Mouse (Mus musculus): Measurements from ENCODE around the gene Dusp1.

The Dusp1 gene

DNA sequence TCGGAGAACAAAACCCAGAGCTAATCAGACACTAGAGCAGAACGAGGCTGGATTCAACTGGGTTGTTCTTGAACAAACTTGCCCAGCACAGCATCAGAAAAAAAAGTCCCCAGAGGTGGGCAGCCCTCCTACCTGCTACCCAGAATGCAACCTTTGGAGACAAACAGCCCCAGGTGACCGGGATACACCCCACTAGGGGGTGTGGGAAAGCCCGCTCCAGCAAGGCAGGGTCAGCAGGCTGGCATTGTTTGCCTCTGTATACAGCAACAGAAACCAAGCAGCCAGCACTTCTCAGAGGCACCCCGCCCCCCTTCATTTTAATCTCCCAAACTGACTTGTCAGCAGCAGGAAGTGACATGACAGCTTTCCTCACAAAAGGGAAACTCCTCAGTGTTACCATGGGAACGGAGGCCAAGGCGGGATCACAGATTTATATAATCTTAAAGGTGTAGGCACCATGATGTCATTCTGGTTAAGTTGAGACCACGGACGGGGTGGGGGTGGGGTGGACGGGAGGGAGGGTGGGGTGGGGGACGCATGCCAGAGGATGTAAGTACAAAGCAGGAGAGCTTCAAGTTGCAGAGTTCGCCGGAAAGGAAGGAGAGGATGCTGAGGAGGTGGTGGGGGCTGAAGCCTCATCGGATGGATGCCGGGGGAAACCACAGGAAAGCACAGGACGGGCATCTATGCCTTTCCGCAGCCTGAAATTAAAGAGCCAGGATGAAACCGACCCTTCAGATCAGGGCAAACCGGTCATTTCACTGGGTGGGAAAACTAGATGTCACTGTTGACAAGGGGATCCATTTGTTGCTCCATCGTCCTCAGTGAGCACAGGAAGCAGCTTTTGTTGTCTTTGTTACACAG, 58.9 kb downstream of the Dusp1 start:
- DNase-seq (ENCODE audit: low read depth, low spot score) = peak; percentile 76

DNA sequence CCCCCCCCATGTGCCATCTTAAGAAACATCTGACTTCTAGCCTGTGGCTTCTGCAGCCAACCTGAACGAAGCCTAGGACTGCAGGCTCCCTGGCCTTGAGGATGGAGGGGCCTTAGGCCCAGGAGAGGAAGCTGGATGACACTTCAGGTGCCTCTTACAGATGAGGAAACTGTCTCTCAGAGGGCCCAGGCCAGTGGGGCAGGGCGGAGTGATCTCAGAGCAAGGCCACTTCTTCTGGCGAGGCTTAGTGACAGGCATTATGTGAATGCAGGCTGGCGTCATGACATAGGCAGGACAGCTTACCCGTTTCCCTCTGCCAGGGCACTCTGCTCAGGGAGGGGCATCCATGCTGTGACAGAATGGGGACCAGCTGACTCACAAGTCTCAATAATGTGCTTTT, 60.1 kb downstream of the Dusp1 start:
- no peak for DNase-seq (ENCODE audit: low read depth, low spot score)

DNA sequence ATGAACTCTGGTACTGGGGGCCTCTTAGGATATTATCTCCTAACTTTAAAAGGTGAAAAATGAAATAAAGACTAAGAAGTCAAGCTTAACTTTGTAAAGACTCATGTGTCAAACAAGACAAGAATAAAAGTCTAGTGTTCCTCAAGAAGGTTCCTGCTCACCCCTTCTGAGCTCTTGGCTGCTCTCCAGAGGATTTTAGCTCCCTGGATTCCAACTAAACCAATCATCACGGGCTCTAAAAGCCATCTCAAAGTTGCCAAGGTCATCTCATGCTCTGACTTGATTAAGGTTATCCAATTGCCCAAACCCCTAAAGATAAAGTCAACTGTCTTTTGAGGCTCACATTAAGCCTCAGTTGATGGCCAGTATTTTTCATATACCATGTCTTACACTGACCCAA, 63.3 kb downstream of the Dusp1 start:
- DNase-seq (ENCODE audit: low read depth, low spot score) = no peak

DNA sequence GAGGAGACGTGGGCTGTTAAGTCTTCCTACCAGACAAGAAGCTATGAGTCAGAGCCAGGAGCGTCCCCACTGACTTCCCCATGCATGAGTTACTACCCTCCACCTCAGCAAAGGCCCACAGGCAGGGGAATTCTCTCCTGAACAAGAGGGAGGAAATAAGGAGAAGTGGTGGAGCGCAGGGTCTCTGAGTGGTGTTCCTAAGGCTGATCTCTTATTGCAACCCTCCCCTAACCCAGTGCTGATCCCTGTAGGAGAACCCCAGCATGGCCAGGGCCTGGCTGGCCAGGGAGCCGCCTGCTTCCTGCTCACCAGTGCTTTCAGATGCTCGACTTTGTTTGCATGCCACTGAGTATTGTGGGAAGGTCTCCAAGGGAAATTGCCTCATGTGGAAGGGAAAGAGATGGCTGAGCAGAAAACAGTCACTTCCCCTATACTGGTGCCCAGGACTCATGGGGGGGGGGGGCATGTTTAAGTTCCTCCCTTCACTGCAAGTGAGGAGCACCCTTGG, 64.5 kb downstream of the Dusp1 start:
- no peak for DNase-seq (ENCODE audit: low read depth, low spot score)

DNA sequence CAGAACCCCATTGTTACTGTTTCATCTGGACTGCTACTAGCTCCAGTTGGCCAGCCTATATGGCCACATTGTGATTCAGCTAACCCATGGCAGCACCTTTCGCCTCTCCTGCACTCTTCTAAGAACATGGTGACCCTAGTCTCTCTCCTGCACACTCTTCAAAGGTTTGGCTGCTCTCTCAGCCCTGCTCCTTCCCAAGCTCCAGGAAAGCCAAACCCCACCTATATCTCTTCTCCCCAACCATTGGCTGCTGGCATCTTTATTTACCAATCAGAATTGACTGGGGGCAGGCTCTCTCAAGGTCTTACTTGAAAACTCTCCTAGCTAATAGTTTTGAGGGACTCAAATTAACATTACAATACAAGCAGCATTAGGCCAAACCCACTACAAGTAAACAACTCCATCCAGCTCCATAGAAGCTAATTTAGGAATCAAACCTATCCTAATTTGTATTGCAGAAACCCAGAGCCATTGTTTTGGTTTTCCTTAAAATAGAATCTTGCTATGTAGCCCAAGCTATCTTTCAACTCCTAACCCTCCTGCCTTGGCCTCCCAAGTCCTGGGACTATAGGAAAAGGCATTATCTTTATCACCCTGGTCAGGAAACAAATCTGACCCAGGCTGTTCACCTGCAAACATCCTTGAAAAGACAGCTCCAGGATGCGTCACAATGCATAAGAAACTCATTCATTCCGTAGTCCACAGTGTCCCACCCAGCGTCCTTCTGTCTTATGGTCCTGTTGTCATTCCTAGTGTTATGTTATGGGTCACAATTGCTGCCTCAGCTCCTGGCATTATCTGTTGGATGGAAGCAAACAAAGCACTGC, 67.1 kb downstream of the Dusp1 start:
- no peak for DNase-seq (ENCODE audit: low read depth, low spot score)

DNA sequence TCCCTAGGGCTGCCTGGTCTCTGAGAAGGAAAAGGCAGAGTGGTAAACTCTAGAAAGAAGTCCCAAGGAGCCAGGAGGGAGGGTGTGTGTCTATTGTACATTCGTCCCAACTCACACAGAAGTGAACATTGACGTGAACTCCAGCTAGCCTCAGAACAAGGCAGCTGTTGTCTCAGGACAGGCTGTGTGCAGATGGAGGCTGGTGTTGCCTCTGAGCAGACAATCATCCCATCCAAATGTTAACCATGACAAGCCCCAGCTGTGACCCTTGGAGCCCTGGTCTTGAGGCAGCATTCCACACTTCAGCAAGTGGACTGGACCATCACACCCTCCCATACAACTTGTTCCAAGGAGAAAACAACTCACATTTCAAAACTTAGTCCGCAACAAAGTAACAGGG, 69.7 kb downstream of the Dusp1 start:
- no peak for DNase-seq (ENCODE audit: low read depth, low spot score)

DNA sequence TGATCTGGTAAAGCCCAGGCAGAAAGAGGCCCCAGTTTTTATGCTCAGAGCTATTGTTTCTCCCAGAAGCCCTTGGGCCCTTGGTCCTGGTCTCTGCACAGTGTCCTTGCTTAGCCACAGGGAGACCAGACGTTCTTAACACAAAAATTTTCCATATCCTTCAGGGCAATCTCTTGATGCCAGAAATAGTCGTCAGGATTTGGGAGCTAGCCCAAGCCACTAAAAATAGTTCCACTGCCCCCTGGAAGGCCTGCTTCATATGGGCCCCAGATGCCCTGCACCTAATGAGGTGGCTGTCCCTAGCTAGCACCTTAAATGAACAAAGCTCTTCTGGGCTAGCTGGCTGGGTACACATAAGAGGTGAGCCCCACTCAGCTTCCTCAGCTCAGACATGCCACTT, 71.0 kb downstream of the Dusp1 start:
- DNase-seq (ENCODE audit: low read depth, low spot score) = no peak

DNA sequence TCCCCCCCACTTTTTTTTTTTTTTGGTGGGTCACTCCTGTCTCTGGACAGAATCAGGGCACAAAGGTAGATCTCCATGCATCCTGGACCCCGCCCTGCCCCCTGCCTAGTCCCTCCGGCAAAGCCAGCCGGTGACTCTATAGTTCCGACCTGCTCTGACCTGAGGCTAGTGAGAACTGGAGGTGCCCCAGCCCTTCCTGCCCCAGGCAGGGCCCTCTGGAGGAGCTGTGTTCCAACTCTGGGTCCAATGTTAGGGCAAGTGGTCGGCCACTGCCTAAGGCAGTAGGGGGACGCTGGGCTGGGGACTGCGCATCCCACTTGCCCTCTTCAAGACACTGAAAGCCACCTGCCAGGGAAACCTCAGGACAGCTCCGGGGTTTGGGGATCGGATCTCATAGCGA, 71.9 kb downstream of the Dusp1 start:
- DNase-seq (ENCODE audit: low read depth, low spot score) = no peak

DNA sequence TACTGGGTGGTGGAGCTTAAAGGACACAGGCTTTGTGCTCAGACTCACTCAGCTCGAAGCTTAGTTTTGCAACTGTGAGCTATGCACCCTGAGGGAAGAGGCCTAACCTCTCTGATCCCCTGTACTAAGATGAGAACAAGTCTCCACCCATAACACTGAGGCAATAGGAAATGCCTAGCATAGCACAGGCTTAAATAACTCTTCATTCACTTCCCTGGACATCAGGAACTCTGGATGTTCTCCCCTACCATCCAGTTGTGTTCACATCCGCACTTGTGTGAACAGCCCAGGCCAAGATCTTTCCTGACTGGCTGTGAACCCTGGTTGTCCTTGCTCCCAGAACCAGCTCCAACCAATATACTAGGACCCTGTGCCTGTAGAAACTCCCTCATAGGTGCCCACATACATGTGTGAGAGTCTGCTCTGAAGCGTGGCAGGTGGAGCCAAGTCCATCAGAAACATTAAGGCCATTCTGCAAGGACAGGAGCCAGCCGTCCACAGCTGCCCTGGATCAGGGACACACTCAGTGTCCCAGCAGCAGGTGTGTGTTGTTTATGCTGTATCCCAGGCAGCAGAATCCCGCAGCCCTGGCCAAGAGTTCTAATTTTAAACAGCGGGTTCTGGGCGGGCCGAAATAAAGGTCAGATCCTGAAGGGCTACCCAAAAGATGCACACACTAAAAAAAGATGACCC, 73.1 kb downstream of the Dusp1 start:
- DNase-seq (ENCODE audit: low read depth, low spot score) = no peak

DNA sequence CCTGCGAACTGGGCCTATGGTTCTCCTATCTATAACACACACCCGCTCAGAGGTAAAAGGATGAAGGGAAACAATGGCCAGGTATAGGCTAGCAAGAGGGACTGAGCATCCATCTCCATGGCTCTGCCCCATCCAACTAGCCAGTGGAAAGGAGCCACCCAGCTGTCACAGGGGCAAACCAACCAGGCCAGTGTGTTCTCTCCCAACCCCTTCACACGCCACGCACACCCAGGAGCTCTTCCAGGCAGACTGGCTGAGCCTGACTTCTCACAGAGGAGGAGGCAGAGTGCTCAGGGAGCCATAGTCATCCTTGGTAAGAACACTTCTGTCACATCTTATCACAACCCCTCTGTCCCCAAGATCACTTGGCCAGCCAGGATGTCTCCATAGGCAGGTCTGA, 74.0 kb downstream of the Dusp1 start:
- no peak for DNase-seq (ENCODE audit: low read depth, low spot score)

DNA sequence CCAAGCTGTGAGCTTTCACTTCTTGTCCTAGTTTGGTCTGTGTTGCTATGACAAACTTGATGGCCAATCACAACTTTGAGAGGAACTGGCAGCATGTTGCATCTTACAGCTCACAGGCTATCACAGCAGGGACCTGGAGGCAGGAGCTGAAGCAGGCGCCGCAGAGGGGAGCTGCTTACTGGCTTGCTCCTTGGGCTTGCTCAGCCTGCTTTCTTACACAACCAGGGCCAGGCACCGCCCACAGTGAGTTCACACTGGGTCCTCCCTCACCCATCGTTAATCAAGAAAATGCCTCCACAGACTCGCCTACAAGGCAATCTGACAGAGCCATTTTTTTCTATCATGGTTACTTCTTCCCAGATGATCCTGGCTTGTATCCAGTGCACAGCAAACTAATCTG, 74.7 kb downstream of the Dusp1 start:
- DNase-seq (ENCODE audit: low read depth, low spot score) = no peak

DNA sequence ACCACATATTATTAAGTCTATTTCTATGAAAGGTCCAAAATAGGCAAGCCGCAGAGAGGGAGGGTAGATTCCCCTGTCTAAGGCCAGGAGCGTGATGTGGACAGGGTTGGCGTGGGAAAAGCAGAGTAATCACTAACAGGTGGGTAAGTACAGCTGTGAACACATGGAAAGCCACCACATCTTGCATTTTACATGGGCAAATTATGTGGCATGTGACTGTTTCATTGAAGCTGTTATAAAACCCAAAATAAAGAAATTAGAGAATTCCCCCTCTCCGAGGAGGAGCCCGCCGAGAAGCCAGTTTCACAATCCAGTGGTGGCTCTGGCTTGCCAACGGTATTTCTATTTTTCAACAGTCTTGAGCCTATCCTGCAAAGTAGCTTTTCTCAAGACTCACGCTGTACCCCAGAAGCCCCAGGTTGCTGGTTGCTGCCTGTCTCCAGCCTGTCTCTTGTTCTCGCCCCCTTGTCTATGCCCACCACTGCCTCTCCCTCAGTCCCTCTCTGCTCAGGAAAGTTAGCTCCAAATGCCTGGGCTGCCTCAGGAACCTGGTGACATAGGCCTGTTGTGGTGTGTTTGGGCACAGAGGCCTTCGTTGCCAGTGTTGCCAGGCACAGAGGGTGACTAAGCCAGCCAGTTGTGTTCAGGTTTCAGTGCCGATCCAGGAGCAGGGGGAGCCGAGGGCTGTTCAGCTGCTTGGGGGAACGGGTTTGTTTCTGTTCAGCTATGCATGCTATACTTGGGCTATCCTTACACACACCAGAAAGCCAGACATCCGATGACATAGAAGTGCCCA, 77.1 kb downstream of the Dusp1 start:
- no peak for DNase-seq (ENCODE audit: low read depth, low spot score)

DNA sequence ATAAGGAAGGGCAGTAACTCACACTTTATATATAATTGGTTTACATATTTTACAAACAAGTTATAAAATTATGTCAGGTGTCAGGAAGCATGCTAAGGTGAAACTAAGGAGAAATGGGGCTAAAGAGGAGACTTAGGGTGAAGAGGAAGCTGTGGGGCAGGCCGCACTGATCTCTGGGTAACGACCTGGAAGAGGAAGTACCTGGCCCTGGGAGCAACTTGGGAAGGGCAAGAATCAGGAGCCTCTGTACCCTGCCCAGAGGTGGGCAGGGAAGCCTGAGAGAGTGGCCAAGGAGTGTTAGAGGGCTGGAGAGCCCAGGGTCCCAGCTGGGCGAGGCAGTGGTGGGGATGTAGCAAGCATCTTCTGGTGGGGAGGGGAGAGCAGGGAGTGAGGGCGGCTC, 81.0 kb downstream of the Dusp1 start:
- DNase-seq (ENCODE audit: low read depth, low spot score) = no peak

DNA sequence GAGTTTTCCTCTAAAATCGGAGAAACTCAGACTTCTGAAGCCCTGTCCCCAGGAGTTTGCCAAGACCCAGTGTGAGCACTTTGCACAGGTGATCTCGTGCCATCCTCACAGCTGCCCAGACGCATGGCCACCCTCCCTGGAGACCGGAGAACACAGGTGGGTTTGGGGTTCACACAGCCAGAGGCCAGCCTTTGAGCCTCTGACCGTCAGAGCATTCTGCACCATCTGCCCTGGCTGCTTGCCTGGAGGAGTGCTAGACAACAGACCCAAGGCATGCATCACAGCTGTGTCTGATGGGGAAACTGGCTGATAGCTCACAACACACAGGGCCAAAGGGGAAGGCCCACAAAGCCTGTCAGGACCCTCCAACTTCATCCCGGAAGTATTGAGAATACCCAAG, 82.3 kb downstream of the Dusp1 start:
- no peak for DNase-seq (ENCODE audit: low read depth, low spot score)

DNA sequence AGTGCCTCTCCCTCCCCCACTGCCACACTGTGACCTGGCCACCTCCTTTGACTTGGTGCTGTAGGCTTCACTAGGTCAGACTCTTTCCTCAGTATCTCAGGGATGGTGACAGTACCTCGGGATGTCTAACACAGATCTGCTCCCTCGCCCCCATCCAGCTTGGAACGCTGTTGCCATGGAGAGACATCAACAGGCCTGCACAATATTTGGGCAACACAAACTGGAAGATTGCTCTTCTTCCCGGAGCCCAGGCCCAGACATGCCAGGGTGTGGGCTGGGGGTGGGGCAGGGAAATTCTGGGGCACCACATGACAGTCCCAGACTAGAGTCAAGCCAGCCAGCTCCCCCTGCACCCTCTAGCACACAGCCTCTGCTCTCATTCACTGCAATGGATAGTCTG, 83.3 kb downstream of the Dusp1 start:
- DNase-seq (ENCODE audit: low read depth, low spot score) = no peak

DNA sequence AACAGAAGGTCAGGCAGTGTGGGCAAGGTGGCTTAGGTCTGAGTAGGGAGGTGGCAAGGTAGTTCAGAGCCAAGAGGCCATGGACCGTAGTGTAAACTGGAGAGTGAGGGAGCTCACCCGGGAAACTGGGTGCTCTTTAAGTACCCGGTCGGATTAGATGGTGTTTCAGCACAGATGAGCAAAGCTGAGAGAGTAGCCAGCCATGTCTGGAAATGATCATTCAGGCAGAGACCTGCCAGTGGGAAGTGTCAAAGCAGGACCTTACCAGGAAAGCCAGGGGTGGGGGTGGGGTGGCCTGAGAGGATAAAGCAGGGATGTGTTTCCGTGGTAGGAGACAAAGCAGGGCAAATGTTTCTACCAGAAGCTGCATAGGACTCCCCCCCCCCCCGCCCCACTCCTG, 85.1 kb downstream of the Dusp1 start:
- no peak for DNase-seq (ENCODE audit: low read depth, low spot score)

DNA sequence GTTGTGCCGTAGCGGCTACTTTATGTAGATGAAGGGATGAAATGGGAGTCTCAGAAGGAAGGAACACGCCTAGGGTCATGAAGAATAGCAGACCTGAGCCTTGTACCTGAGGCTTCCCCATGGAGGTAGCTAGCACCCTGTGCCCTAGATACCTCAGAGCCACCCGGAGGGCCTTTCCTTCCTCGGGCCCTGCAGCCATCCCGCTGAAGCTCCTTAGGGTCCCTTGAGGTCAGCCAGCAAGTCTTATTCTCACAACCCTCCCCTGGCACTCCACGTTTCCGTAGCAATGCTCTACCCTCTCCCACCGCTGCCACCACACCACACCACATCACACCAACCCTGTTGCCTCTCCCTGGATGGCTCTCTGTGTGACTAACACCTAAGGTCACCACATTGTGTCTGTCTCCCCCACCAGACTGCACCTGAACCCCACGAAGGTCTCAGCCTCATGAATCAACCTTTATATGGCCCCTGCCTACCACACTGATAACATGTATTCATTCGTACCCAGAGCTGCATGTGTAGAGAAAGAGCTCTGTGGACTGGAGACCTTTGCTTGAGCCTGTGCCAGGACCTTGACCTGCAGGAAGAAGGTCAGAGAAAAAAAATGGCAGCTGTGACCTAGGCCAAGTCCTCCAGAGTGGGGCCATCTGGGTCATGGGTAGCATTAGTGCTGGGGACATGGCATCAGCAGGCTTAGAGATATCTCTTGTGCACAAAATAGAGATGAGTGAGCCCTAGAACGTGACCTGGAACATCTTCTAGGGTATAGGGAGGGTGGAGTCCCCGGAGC, 93.6 kb downstream of the Dusp1 start:
- no peak for DNase-seq (ENCODE audit: low read depth, low spot score)

DNA sequence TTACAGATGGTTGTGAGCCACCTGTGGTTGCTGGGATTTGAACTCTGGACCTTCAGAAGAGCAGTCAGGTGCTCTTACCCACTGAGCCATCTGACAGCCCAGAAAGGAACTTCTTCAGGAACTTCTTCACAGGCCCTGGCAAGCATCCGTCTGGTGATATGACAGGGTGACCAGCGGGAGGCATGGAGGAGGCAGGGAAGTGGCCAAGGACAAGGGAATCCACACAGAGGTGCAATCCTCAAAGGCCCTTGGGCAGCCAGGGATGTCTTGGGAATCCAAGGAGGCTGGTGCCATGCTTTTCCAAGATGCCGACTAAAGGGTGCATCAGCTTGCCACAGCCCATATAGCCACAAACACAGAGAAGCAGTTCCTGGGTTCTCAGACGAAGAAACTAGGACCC, 94.3 kb downstream of the Dusp1 start:
- no peak for DNase-seq (ENCODE audit: low read depth, low spot score)

DNA sequence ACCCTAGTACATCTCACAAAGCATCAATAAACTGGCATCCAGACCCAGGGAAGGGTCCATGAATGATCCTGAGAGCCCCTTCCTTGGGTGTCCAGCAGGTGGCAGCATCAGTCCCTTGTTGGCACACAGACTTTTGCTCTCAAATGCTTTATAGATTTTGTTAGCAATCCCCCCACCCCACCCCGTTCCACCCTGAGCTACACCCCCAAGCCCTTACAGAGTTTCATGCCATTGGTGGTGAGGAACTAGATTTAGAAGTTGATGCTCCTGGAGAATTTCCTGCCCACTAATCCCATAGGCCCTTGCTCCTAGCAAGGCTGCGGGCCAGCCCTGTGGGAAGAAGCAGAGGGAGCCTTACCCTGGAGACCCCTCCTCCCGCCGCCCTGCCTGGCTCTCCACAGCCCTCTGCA, 95.2 kb downstream of the Dusp1 start:
- peak; percentile 64 for DNase-seq (ENCODE audit: low read depth, low spot score)

DNA sequence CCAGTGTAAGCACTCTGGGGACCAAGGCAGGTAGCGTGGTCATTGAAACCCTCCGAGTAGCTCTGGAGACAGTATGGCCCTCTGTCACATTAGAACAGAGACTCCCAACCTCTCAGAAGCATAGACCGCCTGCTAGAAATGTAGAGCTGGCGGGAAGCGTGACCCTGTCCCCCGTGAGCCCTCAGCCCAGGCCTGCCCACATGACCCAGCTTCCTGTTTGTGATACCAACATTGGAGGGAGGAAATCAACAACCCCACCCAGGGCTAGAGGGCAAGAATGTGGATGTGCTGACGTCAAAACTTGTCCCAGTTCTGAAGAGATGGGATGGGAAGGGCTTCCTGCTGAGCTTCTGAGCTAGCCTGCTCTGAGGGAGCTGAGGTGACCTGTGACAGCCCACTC, 97.0 kb downstream of the Dusp1 start:
- DNase-seq (ENCODE audit: low read depth, low spot score) = no peak

DNA sequence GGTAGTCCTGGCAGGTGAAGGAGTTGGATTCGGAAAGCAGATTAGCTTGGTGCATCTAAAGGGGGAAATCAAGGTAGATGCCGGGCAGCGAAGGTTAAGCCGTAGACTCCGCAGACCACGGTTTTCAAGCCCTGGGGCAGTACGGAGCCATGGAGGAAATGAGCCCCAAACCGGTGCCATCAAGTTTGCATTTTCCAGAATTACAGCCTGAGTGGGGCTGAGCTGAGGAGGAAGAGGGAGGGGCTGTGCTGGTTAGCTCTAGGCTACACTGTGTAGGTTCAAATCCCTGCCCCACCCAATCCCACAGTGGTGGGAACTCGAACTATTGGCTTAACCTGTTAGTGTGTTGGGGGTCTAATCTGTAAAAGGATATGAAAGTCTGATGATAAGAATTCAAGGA, 97.4 kb downstream of the Dusp1 start:
- DNase-seq (ENCODE audit: low read depth, low spot score) = no peak

Data from retina, postnatal 7 days (tissue).